Mouse (Mus musculus) ES-E14 (cell line): ENCODE results near the gene a. TPM values are rescaled to one million over a fixed set of nuclear protein-coding genes. Genes with fewer than 3 reads are reported as not detected.

ENCODE experiments used
- DNase-seq: peaks from one replicate; pipeline ENCODE4 v3.0.0-alpha.2; 2013; ENCODE audit warnings: low read depth, low spot score
- H3K27ac ChIP-seq: 2 replicates; pipeline ENCODE4 v1.5.1; 2012; ENCODE audit warnings: low read depth, mild to moderate bottlenecking, low read length, moderate library complexity, mixed read lengths; ENCODE audit not compliant: poor library complexity, insufficient read depth, severe bottlenecking
- H3K36me3 ChIP-seq: 2 replicates; pipeline ENCODE4 v1.6.1; 2012; ENCODE audit warnings: mild to moderate bottlenecking, low read length, moderate library complexity, mixed read lengths; ENCODE audit not compliant: control insufficient read depth, poor library complexity, insufficient read depth, severe bottlenecking
- H3K4me1 ChIP-seq, 2 experiments: fragments of 150-350 bp in 1 of 2; sonication (generic) in 1 of 2; 2 replicates each; pipeline ENCODE4 v1.6.1; 2012; ENCODE audit warnings: low read length in 2 of 2, mild to moderate bottlenecking in 1 of 2, mixed read lengths in 1 of 2; ENCODE audit not compliant: control insufficient read depth in 2 of 2, insufficient read depth in 2 of 2, poor library complexity in 1 of 2
- H3K4me3 ChIP-seq, 2 experiments: fragments of 150-350 bp in 1 of 2; sonication (generic) in 1 of 2; 2 replicates each; pipeline ENCODE4 v1.5.1; 2012; ENCODE audit warnings: low read length in 2 of 2, low read depth in 1 of 2, mild to moderate bottlenecking in 1 of 2, mixed read lengths in 1 of 2; ENCODE audit not compliant: insufficient read depth in 1 of 2, poor library complexity in 1 of 2, severe bottlenecking in 1 of 2
- H3K9ac ChIP-seq: 2 replicates; pipeline ENCODE4 v1.6.1; 2012; ENCODE audit warnings: low read depth, mild to moderate bottlenecking, low read length, mixed read lengths; ENCODE audit not compliant: poor library complexity, insufficient read depth, severe bottlenecking
- H3K9me3 ChIP-seq: fragments of 150-350 bp; sonication (generic); 2 replicates; pipeline ENCODE4 v1.6.1; 2012; ENCODE audit warnings: low read depth, mild to moderate bottlenecking, low read length; ENCODE audit not compliant: control insufficient read depth, insufficient read depth
- CHD2 ChIP-seq: IDR thresholded peaks from 2 replicates; pipeline ENCODE4 v1.6.1; 2014; ENCODE audit warnings: mild to moderate bottlenecking, low read depth, low read length, inconsistent platforms
- HCFC1 ChIP-seq: IDR thresholded peaks from 2 replicates; pipeline ENCODE4 v1.6.1; 2012; ENCODE audit warnings: low read length, inconsistent platforms, borderline replicate concordance; ENCODE audit not compliant: insufficient read depth
- MAFK ChIP-seq: IDR thresholded peaks from 2 replicates; pipeline ENCODE4 v1.6.1; 2014; ENCODE audit warnings: mild to moderate bottlenecking, low read depth, low read length, inconsistent platforms; ENCODE audit not compliant: insufficient read depth
- ZC3H11A ChIP-seq: IDR thresholded peaks from 2 replicates; pipeline ENCODE4 v1.6.1; 2012; ENCODE audit warnings: low read depth, mild to moderate bottlenecking, inconsistent platforms, low read length, borderline replicate concordance
- ZNF384 ChIP-seq: IDR thresholded peaks from 2 replicates; pipeline ENCODE4 v1.6.1; 2012; ENCODE audit warnings: low read depth, low read length, inconsistent platforms
- in situ Hi-C, 2 experiments: fragments of 600-800 bp; cut with MboI; formaldehyde crosslinking; loops; one replicate each; pipeline ENCODE4 v1.15.1; 2025; ENCODE audit warnings: low sequenced_read_pairs in 2 of 2, inconsistent platforms in 1 of 2; ENCODE audit not compliant: unreplicated experiment in 2 of 2
- total RNA-seq: library from RNA; depleted of rRNA; stranded (reverse); fragments of 300-350 nt; gene quantifications from 2 replicates; pipeline ENCODE4 v1.2.3, GENCODE M21; 2012

The a gene
- total RNA-seq, 1 experiment, result 0.49 TPM

DNA sequence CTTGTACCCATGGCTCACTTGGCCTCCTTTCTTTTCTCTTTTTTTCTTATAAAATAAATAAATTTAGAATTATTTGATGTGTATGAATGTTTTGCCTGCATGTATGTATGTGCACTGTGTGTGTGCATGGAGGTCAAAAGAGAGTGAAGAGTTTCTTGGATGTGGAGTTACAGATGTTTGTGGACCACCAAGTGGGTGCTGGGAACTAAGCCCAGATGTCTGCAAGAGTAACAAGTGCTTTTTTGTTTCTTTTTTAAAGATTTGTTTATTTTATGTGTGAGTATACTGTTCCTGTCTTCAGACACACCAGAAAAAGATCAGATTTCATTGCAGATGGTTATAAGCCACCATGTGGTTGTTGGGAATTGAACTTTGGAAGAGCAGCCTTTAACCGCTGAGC lies 12.2 kb downstream of the a start:
- H3K27ac ChIP-seq, result no peak overlapping the region
- DNase-seq, result no peak
- TF ChIP-seq HCFC1, result no peak
- TF ChIP-seq ZC3H11A, result no peak
- no peak for TF ChIP-seq ZNF384
- TF ChIP-seq MAFK, result no peak
- no peak for TF ChIP-seq CHD2
- no peak overlapping the region for H3K4me3 ChIP-seq
- H3K4me1 ChIP-seq, result peaks cover 0 to 3% of the 10 kb centered on the region in 2 experiments; a peak in 1 of 4 replicates
- no peak overlapping the region for H3K9ac ChIP-seq
- in situ Hi-C loops, result no loop called here
- H3K9me3 ChIP-seq, result no peaks in the 10 kb centered on the region
- no peaks in the 10 kb centered on the region for H3K36me3 ChIP-seq

DNA sequence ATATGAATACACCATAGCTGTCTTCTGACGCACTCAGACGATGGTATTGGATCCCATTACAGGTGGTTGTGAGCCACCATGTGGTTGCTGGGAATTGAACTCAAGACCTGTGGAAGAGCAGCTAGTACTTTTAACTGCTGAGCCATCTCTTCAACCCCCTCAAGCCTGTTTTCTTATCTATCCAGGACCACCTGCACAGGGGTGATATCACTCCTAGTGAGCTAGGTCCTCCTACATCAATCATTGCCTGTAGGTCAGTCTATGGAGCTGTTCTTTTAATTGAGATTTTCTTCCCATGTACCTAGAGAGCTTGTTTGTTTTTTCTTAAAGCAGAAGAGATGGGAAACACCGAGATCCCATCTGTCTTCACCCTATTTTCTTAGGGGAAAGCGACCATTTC lies 12.6 kb downstream of the a start:
- Histone ChIP-seq H3K4me3 (no peak overlapping the region), H3K36me3 (no peaks in the 10 kb centered on the region), H3K9ac (no peak overlapping the region), H3K9me3 (no peaks in the 10 kb centered on the region), H3K4me1 (peaks cover 0 to 3% of the 10 kb centered on the region in 2 experiments; a peak in 1 of 4 replicates), H3K27ac (no peak overlapping the region)
- no peak for DNase-seq
- in situ Hi-C loops, result no loop called here
- TF ChIP-seq HCFC1, result no peak
- TF ChIP-seq ZNF384, result no peak
- no peak for TF ChIP-seq CHD2
- no peak for TF ChIP-seq ZC3H11A
- TF ChIP-seq MAFK, result no peak

DNA sequence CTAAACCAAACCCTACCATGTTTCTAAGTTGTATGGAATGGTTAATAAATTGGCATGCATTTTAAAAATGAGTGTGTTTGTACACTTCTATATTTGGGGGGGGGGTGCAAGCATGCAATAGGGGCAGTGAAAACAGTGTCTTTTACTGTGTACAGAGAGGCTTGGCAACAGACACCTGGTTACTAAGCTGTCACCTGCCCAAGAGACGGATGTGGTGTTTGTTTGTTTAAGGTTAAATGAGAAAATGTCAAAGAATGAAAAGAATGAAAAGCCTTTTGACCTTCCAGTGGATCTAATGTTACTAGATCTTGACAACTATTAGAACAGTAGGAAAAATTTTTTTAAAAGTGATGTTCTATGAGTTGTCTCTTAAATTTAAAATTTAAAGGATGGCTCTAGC lies 16.5 kb downstream of the a start:
- H3K27ac ChIP-seq, result no peak overlapping the region
- H3K4me3 ChIP-seq, result no peak overlapping the region
- TF ChIP-seq MAFK, result no peak
- TF ChIP-seq HCFC1, result no peak
- TF ChIP-seq ZC3H11A, result no peak
- TF ChIP-seq ZNF384, result no peak
- TF ChIP-seq CHD2, result no peak
- H3K36me3 ChIP-seq, result no peaks in the 10 kb centered on the region; the same call in 1 of the 2 replicates
- H3K9ac ChIP-seq, result no peak overlapping the region
- no peak for DNase-seq
- H3K4me1 ChIP-seq, result 0 out of 4 replicates have a peak, but pooled peaks cover 2 to 3% of the 10 kb centered on the region in 2 experiments
- in situ Hi-C loops, result no loop called here
- no peaks in the 10 kb centered on the region for H3K9me3 ChIP-seq

DNA sequence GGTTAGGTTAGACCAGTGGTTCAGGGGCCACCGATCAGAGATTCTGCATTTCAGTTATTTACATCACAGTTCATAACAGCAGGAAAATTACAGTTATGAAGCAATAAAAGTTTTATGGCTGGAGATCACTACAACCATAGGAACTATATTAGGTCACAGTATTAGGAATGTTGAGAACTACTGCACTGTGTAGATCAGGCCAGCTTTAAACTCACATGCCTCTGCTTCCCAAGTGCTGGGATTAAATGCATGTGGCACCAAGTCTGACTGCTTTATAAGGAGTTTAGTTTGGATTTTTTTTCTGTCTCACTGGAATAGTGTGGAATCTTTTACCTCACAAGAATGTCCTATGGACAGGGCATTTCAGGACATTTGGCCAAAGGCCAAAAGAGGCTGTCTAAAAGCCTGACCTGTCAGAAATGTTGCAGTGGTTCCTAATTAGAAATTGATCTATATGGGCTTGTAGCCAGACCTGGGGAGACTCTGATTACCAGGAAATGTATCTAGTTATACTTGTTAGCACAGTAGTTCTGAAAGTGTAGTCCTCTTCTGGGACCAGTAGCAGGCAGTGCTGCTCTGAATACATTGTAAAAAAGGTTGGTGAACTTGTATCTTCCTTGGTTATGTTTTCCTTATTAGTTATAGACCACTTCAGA lies 18.0 kb downstream of the a start:
- in situ Hi-C loops, result no loop called here
- no peak for DNase-seq
- TF ChIP-seq CHD2, result no peak
- TF ChIP-seq MAFK, result no peak
- TF ChIP-seq HCFC1, result no peak
- TF ChIP-seq ZNF384, result no peak
- TF ChIP-seq ZC3H11A, result no peak
- H3K27ac ChIP-seq, result no peak overlapping the region
- H3K9ac ChIP-seq, result no peak overlapping the region
- H3K4me3 ChIP-seq, result no peak overlapping the region
- no peaks in the 10 kb centered on the region for H3K9me3 ChIP-seq
- 0 out of 4 replicates have a peak, but pooled peaks cover 2 to 3% of the 10 kb centered on the region in 2 experiments for H3K4me1 ChIP-seq
- no peaks in the 10 kb centered on the region; the same call in 1 of the 2 replicates for H3K36me3 ChIP-seq
